Mouse (Mus musculus) ES-E14 (cell line): ENCODE results near the gene Nf1. TPM values are rescaled to one million over a fixed set of nuclear protein-coding genes. Genes with fewer than 3 reads are reported as not detected.

ENCODE experiments used
- DNase-seq: peaks from one replicate; pipeline ENCODE4 v3.0.0-alpha.2; 2013; ENCODE audit warnings: low read depth, low spot score
- H3K27ac ChIP-seq: 2 replicates; pipeline ENCODE4 v1.5.1; 2012; ENCODE audit warnings: low read depth, mild to moderate bottlenecking, low read length, moderate library complexity, mixed read lengths; ENCODE audit not compliant: poor library complexity, insufficient read depth, severe bottlenecking
- H3K36me3 ChIP-seq: 2 replicates; pipeline ENCODE4 v1.6.1; 2012; ENCODE audit warnings: mild to moderate bottlenecking, low read length, moderate library complexity, mixed read lengths; ENCODE audit not compliant: control insufficient read depth, poor library complexity, insufficient read depth, severe bottlenecking
- H3K4me1 ChIP-seq, 2 experiments: fragments of 150-350 bp in 1 of 2; sonication (generic) in 1 of 2; 2 replicates each; pipeline ENCODE4 v1.6.1; 2012; ENCODE audit warnings: low read length in 2 of 2, mild to moderate bottlenecking in 1 of 2, mixed read lengths in 1 of 2; ENCODE audit not compliant: control insufficient read depth in 2 of 2, insufficient read depth in 2 of 2, poor library complexity in 1 of 2
- H3K4me3 ChIP-seq, 2 experiments: fragments of 150-350 bp in 1 of 2; sonication (generic) in 1 of 2; 2 replicates each; pipeline ENCODE4 v1.5.1; 2012; ENCODE audit warnings: low read length in 2 of 2, low read depth in 1 of 2, mild to moderate bottlenecking in 1 of 2, mixed read lengths in 1 of 2; ENCODE audit not compliant: insufficient read depth in 1 of 2, poor library complexity in 1 of 2, severe bottlenecking in 1 of 2
- H3K9ac ChIP-seq: 2 replicates; pipeline ENCODE4 v1.6.1; 2012; ENCODE audit warnings: low read depth, mild to moderate bottlenecking, low read length, mixed read lengths; ENCODE audit not compliant: poor library complexity, insufficient read depth, severe bottlenecking
- H3K9me3 ChIP-seq: fragments of 150-350 bp; sonication (generic); 2 replicates; pipeline ENCODE4 v1.6.1; 2012; ENCODE audit warnings: low read depth, mild to moderate bottlenecking, low read length; ENCODE audit not compliant: control insufficient read depth, insufficient read depth
- CHD2 ChIP-seq: IDR thresholded peaks from 2 replicates; pipeline ENCODE4 v1.6.1; 2014; ENCODE audit warnings: mild to moderate bottlenecking, low read depth, low read length, inconsistent platforms
- HCFC1 ChIP-seq: IDR thresholded peaks from 2 replicates; pipeline ENCODE4 v1.6.1; 2012; ENCODE audit warnings: low read length, inconsistent platforms, borderline replicate concordance; ENCODE audit not compliant: insufficient read depth
- MAFK ChIP-seq: IDR thresholded peaks from 2 replicates; pipeline ENCODE4 v1.6.1; 2014; ENCODE audit warnings: mild to moderate bottlenecking, low read depth, low read length, inconsistent platforms; ENCODE audit not compliant: insufficient read depth
- ZC3H11A ChIP-seq: IDR thresholded peaks from 2 replicates; pipeline ENCODE4 v1.6.1; 2012; ENCODE audit warnings: low read depth, mild to moderate bottlenecking, inconsistent platforms, low read length, borderline replicate concordance
- ZNF384 ChIP-seq: IDR thresholded peaks from 2 replicates; pipeline ENCODE4 v1.6.1; 2012; ENCODE audit warnings: low read depth, low read length, inconsistent platforms
- in situ Hi-C, 2 experiments: fragments of 600-800 bp; cut with MboI; formaldehyde crosslinking; loops; one replicate each; pipeline ENCODE4 v1.15.1; 2025; ENCODE audit warnings: low sequenced_read_pairs in 2 of 2, inconsistent platforms in 1 of 2; ENCODE audit not compliant: unreplicated experiment in 2 of 2
- total RNA-seq: library from RNA; depleted of rRNA; stranded (reverse); fragments of 300-350 nt; gene quantifications from 2 replicates; pipeline ENCODE4 v1.2.3, GENCODE M21; 2012

The Nf1 gene
- total RNA-seq, 1 experiment = 15.3 TPM

GRCm38 (mm10) chr11:79339808-79340781 is 602 bp downstream of the Nf1 start:
- TF ChIP-seq ZNF384 (no peak), ZC3H11A (no peak), CHD2 (no peak), MAFK (no peak), HCFC1 (no peak)
- Histone ChIP-seq H3K4me3 (peak overlapping the region; percentile 83 to 98), H3K9me3 (no peaks in the 10 kb centered on the region), H3K4me1 (no peaks in the 10 kb centered on the region; a peak in 1 of 4 replicates), H3K36me3 (no peaks in the 10 kb centered on the region; the same call in 1 of the 2 replicates), H3K9ac (peak overlapping the region; percentile 86), H3K27ac (peak overlapping the region; percentile 58; the same call in 1 of the 2 replicates)
- no peak for DNase-seq
- in situ Hi-C loops = no loop called here

DNA sequence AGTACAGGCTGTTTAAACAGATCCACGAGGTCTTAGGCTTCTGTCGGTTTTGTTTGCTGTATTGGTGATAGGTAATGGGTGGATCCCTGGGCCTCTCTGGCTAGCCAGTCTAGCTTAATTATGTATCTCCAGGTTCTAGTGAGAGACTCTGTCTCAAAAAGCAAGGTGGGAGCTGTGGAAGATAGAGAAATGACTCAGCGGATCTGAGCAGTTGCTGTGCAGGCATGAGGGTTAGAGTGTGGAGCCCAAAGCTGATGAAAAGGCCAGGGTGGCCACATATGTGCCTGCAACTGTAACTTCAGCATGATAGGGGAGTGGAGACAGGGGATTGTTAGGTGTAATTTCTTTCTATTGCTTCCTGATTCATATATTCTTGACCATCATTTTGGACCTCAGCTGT is 17.5 kb downstream of the Nf1 start:
- no peak for DNase-seq
- H3K27ac ChIP-seq = no peak overlapping the region
- H3K9ac ChIP-seq = no peak overlapping the region
- in situ Hi-C loops = no loop called here
- no peaks in the 10 kb centered on the region for H3K36me3 ChIP-seq
- no peak overlapping the region for H3K4me3 ChIP-seq
- no peaks in the 10 kb centered on the region for H3K9me3 ChIP-seq
- H3K4me1 ChIP-seq = no peaks in the 10 kb centered on the region
- TF ChIP-seq MAFK (no peak), ZC3H11A (no peak), ZNF384 (no peak), CHD2 (no peak), HCFC1 (no peak)

- DNase-seq = no peak
- in situ Hi-C loops = no loop called here
- H3K4me1 ChIP-seq = no peaks in the 10 kb centered on the region
These were observed 17.9 kb downstream of the Nf1 start for GRCm38 (mm10) chr11:79357397-79357796.

GRCm38 (mm10) chr11:79364956-79365355 is 25.5 kb downstream of the Nf1 start:
- in situ Hi-C loops = no loop called here
- H3K4me1 ChIP-seq = peaks cover 0 to 2% of the 10 kb centered on the region in 2 experiments; a peak in 1 of 4 replicates

More at GRCm38 (mm10) chr11:79357397-79357796, 17.9 kb downstream of the Nf1 start:
- H3K27ac ChIP-seq = no peak overlapping the region
- no peak overlapping the region for H3K9ac ChIP-seq
- H3K36me3 ChIP-seq = no peaks in the 10 kb centered on the region
- no peaks in the 10 kb centered on the region for H3K9me3 ChIP-seq
- no peak overlapping the region for H3K4me3 ChIP-seq
- no peak for TF ChIP-seq MAFK
- TF ChIP-seq ZC3H11A = no peak
- no peak for TF ChIP-seq ZNF384
- no peak for TF ChIP-seq CHD2
- no peak for TF ChIP-seq HCFC1

More at GRCm38 (mm10) chr11:79364956-79365355, 25.5 kb downstream of the Nf1 start:
- no peak overlapping the region for H3K27ac ChIP-seq
- H3K9me3 ChIP-seq = no peaks in the 10 kb centered on the region
- peak; percentile 38 for DNase-seq
- H3K4me3 ChIP-seq = no peak overlapping the region
- TF ChIP-seq ZNF384 = no peak
- TF ChIP-seq CHD2 = no peak
- TF ChIP-seq HCFC1 = no peak
- no peak for TF ChIP-seq ZC3H11A
- no peak for TF ChIP-seq MAFK
- no peak overlapping the region for H3K9ac ChIP-seq
- no peaks in the 10 kb centered on the region for H3K36me3 ChIP-seq
